Mouse (Mus musculus): Measurements from ENCODE around the gene Gnmt.

DNA sequence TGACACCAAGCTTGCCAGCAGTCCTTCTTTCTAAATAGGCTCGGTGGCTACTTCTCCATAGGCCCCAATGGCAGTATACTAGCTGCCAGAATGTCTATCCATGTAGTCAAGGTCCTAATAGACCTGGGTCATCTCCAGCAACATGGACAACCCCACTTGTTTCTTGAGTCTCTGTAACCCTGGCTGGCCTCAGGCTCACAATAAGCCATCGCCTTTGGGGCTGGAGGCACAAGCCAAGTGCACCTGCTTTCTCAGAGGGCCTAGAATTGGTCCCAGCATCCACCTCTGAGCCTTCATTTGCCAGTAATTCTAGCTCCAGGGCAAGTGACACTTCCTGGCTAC lies 45.1 kb upstream of the Gnmt start:
- no peak for TF ChIP-seq CTCF (IDR thresholded peaks at IDR 0.05; ENCODE audit: low read depth, low read length)
- TF ChIP-seq TAL1 (conservative IDR thresholded peaks at IDR 0.05; ENCODE audit: low read depth, low read length) = no peak
